Mouse (Mus musculus) hindbrain, embryonic 11.5 days (tissue): Measurements from ENCODE around the gene Cbr4. TPM values are rescaled to one million over a fixed set of nuclear protein-coding genes. Genes with fewer than 3 reads are reported as not detected.
A peak's percentile ranks its signal among the peaks of the same experiment; 100 is the strongest.

Source experiments
- ATAC-seq: fragments of 200-750 bp; cut with Nextera tagmentation; 2 replicates; pipeline ENCODE4 v1.8.0; 2017; ENCODE audit warnings: mild to moderate bottlenecking, moderate TSS enrichment, moderate library complexity; ENCODE audit not compliant: low FRiP score
- DNase-seq: peaks from one replicate; pipeline ENCODE4 v3.0.0-alpha.2; 2015; ENCODE audit warnings: low spot score
- H3K27ac ChIP-seq: fragments of 300-500 bp; sonication (generic); 2 replicates; pipeline ENCODE4 v1.5.1; 2014; ENCODE audit warnings: mild to moderate bottlenecking, low read depth, low read length
- H3K27me3 ChIP-seq: fragments of 300-500 bp; sonication (generic); 2 replicates; pipeline ENCODE4 v1.6.1; 2014; ENCODE audit warnings: mild to moderate bottlenecking, low read length, moderate library complexity, mixed read lengths; ENCODE audit not compliant: control insufficient read depth, insufficient read depth
- H3K36me3 ChIP-seq: fragments of 300-500 bp; sonication (generic); 2 replicates; pipeline ENCODE4 v1.6.1; 2014; ENCODE audit warnings: mild to moderate bottlenecking, low read length, moderate library complexity, mixed read lengths; ENCODE audit not compliant: control insufficient read depth, insufficient read depth
- H3K4me1 ChIP-seq: fragments of 300-500 bp; sonication (generic); replicated peaks from 2 replicates; pipeline ENCODE4 v1.6.1; 2014; ENCODE audit warnings: low read length, mixed read lengths; ENCODE audit not compliant: control insufficient read depth, insufficient read depth
- H3K4me2 ChIP-seq: fragments of 300-500 bp; sonication (generic); replicated peaks from 2 replicates; pipeline ENCODE4 v1.6.1; 2014; ENCODE audit warnings: mild to moderate bottlenecking, low read depth, low read length
- H3K4me3 ChIP-seq: fragments of 300-500 bp; sonication (generic); 2 replicates; pipeline ENCODE4 v1.5.1; 2014; ENCODE audit warnings: low read depth, low read length
- H3K9ac ChIP-seq: fragments of 300-500 bp; sonication (generic); 2 replicates; pipeline ENCODE4 v1.6.1; 2014; ENCODE audit warnings: low read depth, low read length
- H3K9me3 ChIP-seq: fragments of 300-500 bp; sonication (generic); 2 replicates; pipeline ENCODE4 v1.6.1; 2016; ENCODE audit warnings: low read length; ENCODE audit not compliant: control insufficient read depth
- WGBS: fragments of 180-500 bp; shearing (Covaris S2); extraction: QIAGEN DNeasy Blood & Tissue Kit; methylation state at CpG from one replicate; pipeline ENCODE4 v1.1.7; 2014; 5-methylcytosine and 5-hydroxymethylcytosine counted together
- polyA plus RNA-seq: library from polyadenylated mRNA; unstranded; fragments of >200 nt; fragmentation: Nextera tagmentation; extraction: Ambion mirVana; gene quantifications from 2 replicates; pipeline ENCODE4 v1.2.1, GENCODE M21; 2014

Gene Cbr4
- 29.8 and 31.8 TPM in 2 replicates for polyA plus RNA-seq

DNA sequence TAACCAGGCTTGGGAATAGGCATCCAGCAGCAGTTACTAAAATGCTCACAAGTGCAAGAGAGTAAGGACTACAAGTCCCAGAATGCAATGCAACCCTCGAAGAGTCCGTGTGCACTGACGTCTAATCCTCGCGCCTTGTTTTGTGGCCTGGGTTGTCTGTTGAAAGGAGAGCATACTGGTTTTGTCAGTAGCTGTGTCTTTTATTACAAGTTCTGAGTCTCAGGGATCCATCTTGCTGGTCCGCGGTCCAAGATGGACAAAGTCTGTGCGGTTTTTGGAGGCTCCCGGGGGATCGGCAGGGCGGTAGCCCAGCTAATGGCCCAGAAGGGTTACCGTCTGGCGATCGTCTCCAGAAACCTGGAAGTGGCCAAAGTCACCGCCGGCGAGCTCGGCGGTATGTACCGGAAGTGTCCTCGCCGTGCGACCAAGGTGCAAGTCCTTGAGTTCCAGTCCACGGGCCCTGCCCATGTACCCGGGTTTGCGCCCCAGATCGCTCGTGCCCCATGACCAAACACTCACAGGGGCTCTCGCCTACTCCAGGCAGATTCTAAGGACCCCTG is at the start of gene Cbr4:
TSS of gene Cbr4 (plus strand) at position 138 of the 560 bp plus-strand sequence.
- WGBS = under 1% methylated on average over 29 of the region's 29 CpGs
- ATAC-seq = peak; percentile 96
- H3K36me3 ChIP-seq = no peaks in the 10 kb centered on the region

DNA sequence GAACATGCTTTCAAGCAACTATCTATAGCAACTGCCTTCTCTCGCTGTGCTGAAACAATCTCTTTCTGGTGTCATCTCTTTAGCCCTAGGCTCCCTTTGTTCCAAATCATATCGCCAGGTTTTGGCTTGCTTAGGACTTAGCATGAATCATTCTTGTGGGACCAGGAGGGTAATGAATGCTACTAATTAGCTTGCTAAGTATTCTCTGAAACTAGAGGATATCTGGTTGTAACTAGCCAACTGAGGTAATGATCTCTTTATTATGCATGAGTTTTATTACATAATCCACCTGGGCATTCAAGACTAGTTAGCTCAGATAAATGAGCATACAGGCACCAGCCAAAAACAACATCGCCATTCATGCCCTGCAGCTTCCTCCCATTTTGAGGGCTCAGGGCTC is 44.5 kb upstream of the Cbr4 start:
- Histone ChIP-seq H3K9me3 (no peaks in the 10 kb centered on the region), H3K4me2 (no peak overlapping the region), H3K36me3 (no peaks in the 10 kb centered on the region), H3K27me3 (no peaks in the 10 kb centered on the region), H3K4me3 (no peak overlapping the region), H3K4me1 (no peaks in the 10 kb centered on the region), H3K27ac (no peak overlapping the region), H3K9ac (no peak overlapping the region)
- ATAC-seq = no peak
- 86% methylated on average over 3 of the region's 3 CpGs for WGBS
- DNase-seq = no peak

More for the DNA sequence above, at the start of gene Cbr4:
- Histone ChIP-seq H3K27me3 (no peaks in the 10 kb centered on the region), H3K4me2 (peak within 1 kb of the TSS; percentile 54), H3K27ac (peak within 1 kb of the TSS; percentile 64), H3K9ac (peak within 1 kb of the TSS; percentile 76), H3K4me3 (peak within 1 kb of the TSS; percentile 60), H3K9me3 (no peaks in the 10 kb centered on the region), H3K4me1 (no peaks in the 10 kb centered on the region)
- DNase-seq = peak; percentile 95

- WGBS = 42% methylated on average over 3 of the region's 3 CpGs
- H3K36me3 ChIP-seq = no peaks in the 10 kb centered on the region
- no peak overlapping the region for H3K9ac ChIP-seq
- H3K27me3 ChIP-seq = no peaks in the 10 kb centered on the region
- no peak overlapping the region for H3K4me3 ChIP-seq
- DNase-seq (peak; percentile 23), ATAC-seq (peak; percentile 25; the same call in 1 of the 2 replicates)
- H3K4me2 ChIP-seq = no peak overlapping the region
- no peaks in the 10 kb centered on the region for H3K4me1 ChIP-seq
- H3K27ac ChIP-seq = no peak overlapping the region
- no peaks in the 10 kb centered on the region for H3K9me3 ChIP-seq
Observed at GRCm38 (mm10) chr8:61444358-61444757, 43.2 kb upstream of the Cbr4 start.

DNA sequence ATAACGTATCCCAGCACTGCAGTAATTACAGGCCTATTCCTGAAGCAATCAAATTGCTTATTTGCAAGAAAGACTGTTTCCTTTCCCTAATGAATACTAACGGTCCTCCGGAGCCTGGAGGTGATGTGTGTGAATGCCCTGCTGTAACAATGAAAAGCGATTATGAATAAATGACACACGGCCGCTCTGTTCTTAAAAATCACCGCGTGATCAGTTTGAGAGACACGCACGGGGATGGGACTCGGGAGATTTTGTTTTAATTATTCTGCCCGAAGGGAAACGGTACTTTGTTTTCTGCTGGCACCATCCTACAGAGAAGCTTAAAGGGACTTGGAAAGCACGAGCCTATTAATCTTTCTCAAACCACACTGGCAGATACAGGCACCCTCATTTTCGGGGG is 41.2 kb upstream of the Cbr4 start:
- WGBS = 52% methylated on average over 15 of the region's 15 CpGs
- H3K27ac ChIP-seq = peak overlapping the region; percentile 56
- H3K4me1 ChIP-seq = no peaks in the 10 kb centered on the region
- no peak overlapping the region for H3K9ac ChIP-seq
- DNase-seq (peak; percentile 30), ATAC-seq (peak; percentile 79)
- H3K36me3 ChIP-seq = no peaks in the 10 kb centered on the region
- H3K4me2 ChIP-seq = no peak overlapping the region
- H3K4me3 ChIP-seq = no peak overlapping the region
- H3K27me3 ChIP-seq = no peaks in the 10 kb centered on the region
- no peaks in the 10 kb centered on the region for H3K9me3 ChIP-seq

DNA sequence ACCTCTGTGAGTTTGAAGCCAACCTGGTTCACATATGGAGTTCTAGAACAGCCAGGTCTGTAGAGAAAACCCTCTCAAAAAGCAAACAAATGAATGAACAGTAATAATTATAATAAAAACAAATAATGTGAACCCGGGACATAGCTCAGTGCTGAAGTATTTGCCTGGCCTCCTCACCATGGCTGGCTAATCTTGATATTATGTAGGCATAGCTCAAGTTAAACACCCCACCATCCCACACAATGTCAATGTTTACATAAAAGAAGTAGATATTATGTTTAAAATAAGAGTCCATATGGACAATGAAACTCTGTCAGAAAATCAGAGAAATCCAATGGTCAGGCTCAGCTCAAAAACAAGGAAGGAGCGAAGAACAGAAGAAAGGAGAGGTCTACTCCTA is 39.4 kb upstream of the Cbr4 start:
- no peak overlapping the region for H3K4me3 ChIP-seq
- no peak overlapping the region for H3K9ac ChIP-seq
- H3K4me1 ChIP-seq = no peaks in the 10 kb centered on the region
- H3K9me3 ChIP-seq = no peaks in the 10 kb centered on the region
- DNase-seq (no peak), ATAC-seq (no peak)
- no peak overlapping the region for H3K27ac ChIP-seq
- H3K4me2 ChIP-seq = no peak overlapping the region
- H3K36me3 ChIP-seq = no peaks in the 10 kb centered on the region
- 88% methylated on average over 2 of the region's 2 CpGs for WGBS
- H3K27me3 ChIP-seq = no peaks in the 10 kb centered on the region

GRCm38 (mm10) chr8:61448881-61449280 is 38.7 kb upstream of the Cbr4 start:
- ATAC-seq = no peak
- Histone ChIP-seq H3K9me3 (no peaks in the 10 kb centered on the region), H3K4me2 (no peak overlapping the region), H3K4me1 (no peaks in the 10 kb centered on the region), H3K27ac (no peak overlapping the region), H3K36me3 (no peaks in the 10 kb centered on the region), H3K4me3 (no peak overlapping the region), H3K9ac (no peak overlapping the region), H3K27me3 (no peaks in the 10 kb centered on the region)
- DNase-seq = no peak
- 78% methylated on average over 5 of the region's 5 CpGs for WGBS

- WGBS = 92% methylated on average over 9 of the region's 9 CpGs
- Histone ChIP-seq H3K36me3 (no peaks in the 10 kb centered on the region), H3K27me3 (no peaks in the 10 kb centered on the region), H3K27ac (no peak overlapping the region), H3K4me1 (no peaks in the 10 kb centered on the region), H3K9me3 (no peaks in the 10 kb centered on the region), H3K4me2 (no peak overlapping the region), H3K9ac (no peak overlapping the region), H3K4me3 (no peak overlapping the region)
- no peak for ATAC-seq
- no peak for DNase-seq
Observed at GRCm38 (mm10) chr8:61450916-61451575, 36.5 kb upstream of the Cbr4 start.

GRCm38 (mm10) chr8:61451721-61452337 is 35.7 kb upstream of the Cbr4 start:
- H3K4me2 ChIP-seq = no peak overlapping the region
- DNase-seq (no peak), ATAC-seq (no peak)

GRCm38 (mm10) chr8:61459763-61460162 is 27.8 kb upstream of the Cbr4 start:
- Histone ChIP-seq H3K27ac (no peak overlapping the region), H3K27me3 (no peaks in the 10 kb centered on the region), H3K9ac (no peak overlapping the region), H3K36me3 (no peaks in the 10 kb centered on the region), H3K9me3 (no peaks in the 10 kb centered on the region), H3K4me3 (no peak overlapping the region), H3K4me2 (no peak overlapping the region), H3K4me1 (no peaks in the 10 kb centered on the region)
- DNase-seq = no peak
- ATAC-seq = no peak
- 80% methylated on average over 7 of the region's 7 CpGs for WGBS

More at GRCm38 (mm10) chr8:61451721-61452337, 35.7 kb upstream of the Cbr4 start:
- no peaks in the 10 kb centered on the region for H3K27me3 ChIP-seq
- no peak overlapping the region for H3K9ac ChIP-seq
- 81% methylated on average over 8 of the region's 8 CpGs for WGBS
- H3K4me1 ChIP-seq = no peaks in the 10 kb centered on the region
- H3K27ac ChIP-seq = no peak overlapping the region
- H3K36me3 ChIP-seq = no peaks in the 10 kb centered on the region
- H3K4me3 ChIP-seq = no peak overlapping the region
- no peaks in the 10 kb centered on the region for H3K9me3 ChIP-seq
